Mouse (Mus musculus) lung, postnatal 0 days (tissue): ENCODE results near the gene Adk.

Experiments used
- CTCF ChIP-seq: IDR thresholded peaks from 2 replicates; pipeline ENCODE4 v1.5.1; 2016; ENCODE audit warnings: antibody characterized with exemption, mild to moderate bottlenecking
- EP300 ChIP-seq: IDR thresholded peaks from 2 replicates; pipeline ENCODE4 v1.6.1; 2016; ENCODE audit warnings: antibody characterized with exemption, mild to moderate bottlenecking, control low read depth

DNA sequence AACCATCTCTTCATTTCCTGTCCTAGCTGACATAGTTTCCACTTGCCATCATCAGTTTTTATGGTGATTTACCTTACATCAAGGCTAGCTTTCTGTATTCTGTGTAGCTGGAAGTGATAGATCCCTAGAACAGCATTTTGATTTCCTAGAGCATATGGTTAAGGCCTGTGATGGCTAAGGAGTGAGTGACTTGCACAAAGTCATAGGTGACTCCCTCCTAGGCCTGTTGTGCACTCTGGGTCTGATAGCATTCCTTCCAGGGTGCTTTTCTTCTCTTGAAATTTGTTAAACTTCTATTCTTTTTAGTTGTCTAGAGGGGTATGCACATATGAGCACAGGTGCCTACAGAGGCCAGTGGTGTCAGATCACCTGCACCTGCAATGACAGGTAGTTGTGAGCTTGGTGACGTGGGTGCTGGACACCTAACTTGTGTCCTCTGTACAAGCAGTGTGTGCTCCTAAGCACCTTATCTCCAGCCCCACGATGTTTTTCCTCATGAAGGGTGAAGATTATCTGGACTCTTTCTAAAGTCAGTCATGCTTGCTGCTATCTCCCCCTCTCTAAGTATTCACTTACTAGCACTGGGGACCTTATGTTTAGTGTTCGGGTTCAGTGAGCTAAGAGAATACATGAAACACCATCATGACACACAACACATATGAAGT lies 171.7 kb downstream of the Adk start:
- TF ChIP-seq CTCF (no peak), EP300 (no peak)
